Mouse (Mus musculus) thymus, adult 18-20 months (tissue): ENCODE measurements at regions not wholly inside any gene's neighbourhood (a gene's known extent, or its start where the extent isn't known, plus 50 kb on each side); places are given as distances from the start of the nearest gene placed in this dataset.

Experiments used
- DNase-seq, 2 experiments: peaks; one replicate each; pipeline ENCODE4 v3.0.0; 2022; ENCODE audit warnings: mixed read lengths in 2 of 2

DNA sequence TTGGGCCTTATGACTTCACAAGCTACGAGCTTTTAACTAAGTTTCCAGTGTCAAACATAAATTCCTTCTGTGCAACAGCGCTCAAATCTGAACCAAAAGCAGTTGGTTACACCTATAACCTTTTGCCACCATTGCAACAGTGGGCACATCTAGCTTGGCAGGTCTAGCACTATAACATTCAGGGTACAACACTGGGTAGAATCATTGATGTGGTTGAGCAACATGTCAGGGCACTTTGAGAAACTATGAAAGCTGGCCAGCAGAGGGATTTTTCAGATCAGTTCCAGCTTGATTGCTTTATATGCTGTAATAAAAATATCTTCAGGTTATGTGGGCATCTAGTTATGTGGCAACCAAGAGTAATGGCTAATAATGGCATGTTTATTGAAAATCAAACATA is 63.8 kb upstream of the Slc7a11 start:
- no peak for DNase-seq
